Mouse (Mus musculus) cerebellum, adult 11-12 months (tissue): ENCODE data around the gene Slc12a8.

ENCODE experiments used
- DNase-seq: peaks from one replicate; pipeline ENCODE4 v3.0.0; 2022

Gene Slc12a8

GRCm38 (mm10) chr16:33704289-33704688 is 187.2 kb downstream of the Slc12a8 start:
- DNase-seq: peak; percentile 57

GRCm38 (mm10) chr16:33705258-33705657 is 188.1 kb downstream of the Slc12a8 start:
- no peak for DNase-seq

- no peak for DNase-seq
These were observed 189.2 kb downstream of the Slc12a8 start for GRCm38 (mm10) chr16:33706111-33706890.

DNA sequence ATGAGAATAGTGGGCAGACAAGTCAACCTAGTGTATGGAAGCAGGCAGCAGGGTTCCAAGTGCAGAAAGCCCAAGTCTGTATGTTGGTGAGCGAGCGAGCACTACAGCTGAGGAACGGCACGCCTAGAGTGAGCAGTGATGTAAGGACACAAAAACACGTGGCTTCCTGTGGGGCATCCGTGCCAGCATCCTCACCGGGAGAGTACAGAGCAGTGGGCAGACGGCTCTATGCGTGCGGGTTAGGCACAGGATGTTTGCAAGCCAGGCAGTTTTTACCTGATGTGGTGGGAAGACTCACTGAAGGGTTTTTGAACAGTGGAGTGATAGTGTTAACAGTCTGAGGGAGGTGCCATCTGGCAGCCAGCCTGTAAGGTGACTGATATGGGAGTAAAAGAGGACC is 190.9 kb downstream of the Slc12a8 start:
- peak; percentile 55 for DNase-seq

DNA sequence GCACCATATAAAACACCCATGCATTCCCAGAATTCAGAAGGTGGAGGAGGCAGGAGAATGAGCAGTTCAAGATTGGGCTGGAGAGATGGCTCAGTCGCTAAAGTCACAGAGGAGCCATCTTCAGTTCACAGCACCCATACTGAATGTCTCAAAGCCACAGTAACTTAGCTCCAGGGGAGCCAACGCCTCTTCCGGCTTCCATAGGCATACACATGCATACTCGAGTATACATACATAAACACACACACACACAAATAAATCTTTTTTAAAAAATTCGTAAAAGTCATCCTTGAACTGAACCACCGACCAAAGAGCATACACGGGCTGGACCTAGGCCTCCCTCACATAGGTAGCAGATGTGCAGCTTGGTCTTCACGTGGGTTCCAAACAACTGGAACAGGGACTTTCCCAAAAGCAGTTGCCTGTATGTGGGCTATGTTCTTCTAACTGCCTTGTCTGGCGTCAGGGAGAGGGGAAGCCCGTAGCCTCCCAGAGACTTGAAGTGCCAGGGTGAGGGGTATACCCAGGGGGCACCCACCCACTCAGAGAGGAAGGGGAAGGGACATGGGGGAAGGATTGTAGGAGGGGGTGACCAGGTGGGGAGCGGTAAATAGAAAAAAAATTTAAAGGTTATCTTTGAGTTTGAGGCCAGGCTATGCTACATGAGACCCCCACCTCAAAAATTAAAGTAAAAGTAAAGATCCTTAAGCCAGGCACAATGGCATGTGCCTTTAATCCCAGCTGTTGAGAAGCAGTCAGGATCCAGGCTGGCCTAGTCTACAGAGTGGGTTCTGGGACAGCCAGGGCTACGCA is 191.7 kb downstream of the Slc12a8 start:
- DNase-seq: no peak
